Mouse (Mus musculus) limb, embryonic 12.5 days (tissue): ENCODE measurements around the gene Tmem8. TPM values are rescaled to one million over a fixed set of nuclear protein-coding genes. Genes with fewer than 3 reads are reported as not detected.
"Not testable (repeated sequence)": the region's sequence is repeated elsewhere in the genome, so short reads cannot be mapped to it uniquely, and the experiment has no call there.

Experiments
- ATAC-seq: fragments of 200-750 bp; cut with Nextera tagmentation; 2 replicates; pipeline ENCODE4 v1.8.0; 2017; ENCODE audit warnings: low read depth, moderate TSS enrichment; ENCODE audit not compliant: insufficient number of reproducible peaks, insufficient read depth, low FRiP score, low TSS enrichment
- H3K27ac ChIP-seq: fragments of 300-500 bp; sonication (generic); 2 replicates; pipeline ENCODE4 v1.5.1; 2016; ENCODE audit warnings: mild to moderate bottlenecking, moderate library complexity
- H3K27me3 ChIP-seq: fragments of 300-500 bp; sonication (generic); 2 replicates; pipeline ENCODE4 v1.6.1; 2016; ENCODE audit warnings: mild to moderate bottlenecking, moderate library complexity
- H3K36me3 ChIP-seq: fragments of 300-500 bp; sonication (generic); 2 replicates; pipeline ENCODE4 v1.6.1; 2016; ENCODE audit warnings: mild to moderate bottlenecking, moderate library complexity
- H3K4me1 ChIP-seq: fragments of 300-500 bp; sonication (generic); replicated peaks from 2 replicates; pipeline ENCODE4 v1.6.1; 2016
- H3K4me2 ChIP-seq: fragments of 300-500 bp; sonication (generic); 2 replicates; pipeline ENCODE4 v1.6.1; 2016; ENCODE audit warnings: mild to moderate bottlenecking, moderate library complexity
- H3K4me3 ChIP-seq: fragments of 300-500 bp; sonication (generic); replicated peaks from 2 replicates; pipeline ENCODE4 v1.5.1; 2016; ENCODE audit warnings: mild to moderate bottlenecking
- H3K9ac ChIP-seq: fragments of 300-500 bp; sonication (generic); replicated peaks from 2 replicates; pipeline ENCODE4 v1.6.1; 2016; ENCODE audit warnings: mild to moderate bottlenecking, moderate library complexity
- H3K9me3 ChIP-seq: fragments of 300-500 bp; sonication (generic); 2 replicates; pipeline ENCODE4 v1.6.1; 2016; ENCODE audit warnings: mild to moderate bottlenecking, moderate library complexity
- WGBS: fragments of 180-500 bp; shearing (Covaris S2); methylation state at CpG from one replicate; pipeline ENCODE4 v1.1.7; 2016; 5-methylcytosine and 5-hydroxymethylcytosine counted together
- polyA plus RNA-seq: library from polyadenylated mRNA; unstranded; fragments of >200 nt; fragmentation: Nextera tagmentation; extraction: Ambion mirVana; gene quantifications from 2 replicates; pipeline ENCODE4 v1.2.1, GENCODE M21; 2016

The Tmem8 gene
- polyA plus RNA-seq, 1 experiment from 2014 or later, result 0.87 TPM

DNA sequence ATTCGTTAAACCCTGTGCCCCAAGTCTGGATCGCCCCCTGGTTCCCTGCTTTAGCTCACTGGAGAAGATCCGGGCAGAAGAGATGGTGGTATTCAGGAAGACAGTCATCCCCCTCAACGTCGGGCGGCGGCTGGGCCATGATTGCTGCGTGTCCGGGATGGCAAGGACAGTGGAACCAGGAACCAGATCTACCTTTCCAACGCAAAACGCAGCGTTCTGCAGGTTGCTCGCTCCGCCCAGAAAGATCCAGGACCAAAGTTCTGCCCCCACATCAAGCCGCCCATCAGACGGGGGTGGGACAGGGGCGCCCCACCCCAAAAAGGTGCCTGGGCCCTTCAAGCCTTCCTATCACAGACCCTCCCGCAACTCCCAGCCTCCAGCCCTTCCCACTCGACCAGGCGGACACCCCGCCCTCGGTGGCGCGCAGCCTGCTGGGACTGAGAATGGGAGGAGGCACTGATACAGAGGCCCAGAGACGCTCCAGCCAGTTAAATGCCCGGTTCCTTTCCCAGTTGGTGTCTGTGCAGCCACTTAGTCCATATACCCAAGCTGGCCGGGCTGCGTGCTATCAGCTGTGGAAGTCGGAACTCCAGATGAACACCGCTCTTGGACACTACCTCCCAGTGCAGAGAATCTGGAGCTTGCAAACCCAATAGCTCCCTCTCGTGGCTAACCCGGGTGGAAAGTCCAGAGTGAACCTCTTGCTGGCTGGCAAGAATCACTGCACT, 23.0 kb upstream of the Tmem8 start, which contains the start of gene Decr2:
Decr2 (minus strand) TSS at position 433 of the 728 bp plus-strand sequence.
- ATAC-seq, result peak; percentile 82
- Histone ChIP-seq H3K4me3 (peak within 1 kb of the TSS; percentile 55), H3K4me2 (peak within 1 kb of the TSS; percentile 69), H3K4me1 (peaks cover 11% of the 10 kb centered on the region), H3K9ac (peak within 1 kb of the TSS; percentile 63), H3K9me3 (no peaks in the 10 kb centered on the region), H3K36me3 (peaks cover 30% of the 10 kb centered on the region), H3K27ac (peak within 1 kb of the TSS; percentile 47), H3K27me3 (no peaks in the 10 kb centered on the region)
- 1% methylated on average over 32 of the region's 32 CpGs for WGBS

DNA sequence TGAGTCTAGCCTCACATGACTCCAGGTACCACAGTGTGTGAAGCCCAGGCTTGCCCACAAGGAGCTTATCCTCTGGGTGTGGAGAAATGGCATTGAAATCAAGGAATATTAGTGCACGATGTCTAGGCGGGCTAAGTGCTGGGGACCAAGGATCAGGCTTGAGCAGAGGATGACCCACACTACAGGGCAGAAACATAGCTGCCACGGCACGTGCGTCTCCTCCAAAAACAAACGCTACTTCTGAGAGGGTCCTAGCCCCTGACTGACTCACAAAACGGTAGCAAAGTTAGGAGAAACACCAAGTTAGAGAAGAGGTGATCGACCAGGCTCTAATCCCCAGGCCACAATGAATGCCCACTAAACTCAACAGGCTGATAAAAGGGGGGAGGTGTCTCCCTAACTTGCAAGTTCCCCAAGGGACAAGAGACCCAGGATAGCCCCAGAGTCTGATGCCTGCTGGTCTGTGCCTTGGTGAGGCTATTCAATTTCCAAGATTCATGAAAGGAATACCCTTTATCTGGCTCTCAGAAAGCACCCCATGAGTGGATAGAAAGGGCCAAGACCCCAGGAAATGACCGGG, 18.5 kb upstream of the Tmem8 start:
- H3K9me3 ChIP-seq, result no peaks in the 10 kb centered on the region
- peak overlapping the region; percentile 86 for H3K27ac ChIP-seq
- H3K4me1 ChIP-seq, result peaks cover 17% of the 10 kb centered on the region
- peak overlapping the region; percentile 91 for H3K9ac ChIP-seq
- peak overlapping the region; percentile 70 for H3K4me3 ChIP-seq
- peak overlapping the region; percentile 74 for H3K4me2 ChIP-seq
- ATAC-seq, result no peak
- no peaks in the 10 kb centered on the region for H3K27me3 ChIP-seq
- WGBS, result 17% methylated on average over 9 of the region's 9 CpGs
- peaks cover 18% of the 10 kb centered on the region for H3K36me3 ChIP-seq

DNA sequence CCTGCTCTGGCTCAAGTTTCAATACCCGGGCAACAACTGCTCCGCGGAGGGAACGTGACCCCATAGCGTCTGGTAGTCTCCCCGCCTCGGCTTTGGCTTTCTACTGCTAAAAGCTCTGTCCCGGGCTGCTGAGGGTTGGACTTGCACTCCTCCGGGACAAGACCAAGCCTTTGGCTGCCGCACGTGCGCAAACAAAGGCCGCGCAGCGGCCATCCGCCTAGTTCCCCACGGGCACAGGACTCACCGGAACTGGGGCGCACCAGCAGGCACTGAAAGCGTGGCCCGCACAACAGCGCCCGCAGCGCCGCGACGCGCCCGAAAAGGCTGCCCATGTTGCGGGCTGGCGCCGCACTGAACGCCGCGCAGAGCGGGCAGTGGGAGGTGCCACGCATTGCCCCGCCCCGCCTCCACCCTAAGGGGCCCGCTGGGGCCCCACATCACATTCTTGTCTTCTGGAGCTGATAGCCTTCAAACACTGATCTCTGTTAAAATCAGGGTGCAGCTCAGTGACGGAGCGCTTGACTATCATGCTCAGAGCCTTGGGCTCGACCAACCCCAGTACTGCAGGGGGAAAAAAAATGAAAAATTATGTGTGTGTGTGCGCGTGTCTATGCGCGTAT, 17.9 kb upstream of the Tmem8 start, which contains the start of gene Nme4:
Nme4 (minus strand) TSS at position 482 of the 620 bp plus-strand sequence.
- Histone ChIP-seq H3K4me1 (peaks cover 17% of the 10 kb centered on the region), H3K4me2 (peak within 1 kb of the TSS; percentile 74), H3K4me3 (peak within 1 kb of the TSS; percentile 70), H3K27me3 (no peaks in the 10 kb centered on the region), H3K9me3 (no peaks in the 10 kb centered on the region), H3K9ac (peak within 1 kb of the TSS; percentile 91), H3K36me3 (peaks cover 18% of the 10 kb centered on the region), H3K27ac (peak within 1 kb of the TSS; percentile 86)
- ATAC-seq, result peak; percentile 35; the same call in 1 of the 2 replicates
- WGBS, result 2% methylated on average over 47 of the region's 47 CpGs

DNA sequence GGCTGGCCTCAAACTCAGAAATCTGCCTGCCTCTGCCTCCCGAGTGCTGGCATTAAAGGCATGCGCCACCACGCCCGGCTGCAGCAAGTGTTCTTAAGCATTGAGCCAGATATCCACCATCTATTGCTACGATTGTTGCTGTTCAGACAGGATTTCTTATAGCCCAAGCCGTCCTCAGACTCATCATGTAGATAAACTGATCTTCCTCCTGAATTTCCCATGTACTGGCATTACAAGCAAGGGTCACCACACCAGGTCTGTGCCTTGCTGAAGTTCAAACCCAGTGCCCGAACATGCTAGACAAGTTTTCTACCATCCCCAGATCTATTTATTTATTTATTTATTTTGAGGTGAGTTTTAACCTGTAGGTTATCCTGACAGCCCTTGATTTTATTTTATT, 14.6 kb upstream of the Tmem8 start:
- H3K36me3 ChIP-seq, result peaks cover 5% of the 10 kb centered on the region; the same call in 1 of the 2 replicates
- H3K4me1 ChIP-seq, result peaks cover 17% of the 10 kb centered on the region
- H3K4me3 ChIP-seq, result no peak overlapping the region
- no peak overlapping the region for H3K27ac ChIP-seq
- 89% methylated on average over 7 of the region's 7 CpGs for WGBS
- H3K4me2 ChIP-seq, result no peak overlapping the region
- no peaks in the 10 kb centered on the region for H3K9me3 ChIP-seq
- ATAC-seq, result no peak
- H3K9ac ChIP-seq, result no peak overlapping the region
- H3K27me3 ChIP-seq, result no peaks in the 10 kb centered on the region

DNA sequence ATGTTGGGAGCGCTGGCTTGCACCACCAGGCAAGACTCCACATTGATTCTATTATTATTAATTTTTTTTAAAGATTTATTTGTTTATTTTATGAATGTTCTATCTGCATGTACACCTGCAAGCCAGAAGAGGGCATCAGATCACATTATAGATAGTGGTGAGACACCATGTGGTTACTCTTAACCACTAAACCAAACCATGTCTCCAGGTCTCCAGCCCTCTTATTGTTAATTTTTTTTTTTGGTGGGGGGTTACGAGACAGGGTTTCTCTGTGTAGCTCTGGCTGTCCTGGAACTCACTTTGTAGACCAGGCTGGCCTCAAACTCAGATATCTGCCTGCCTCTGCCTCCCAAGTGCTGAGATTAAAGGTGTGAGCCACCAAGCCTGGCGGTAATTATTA, 13.8 kb upstream of the Tmem8 start:
- 60% methylated on average over 3 of the region's 3 CpGs for WGBS
- H3K4me2 ChIP-seq, result not testable (repeated sequence)

DNA sequence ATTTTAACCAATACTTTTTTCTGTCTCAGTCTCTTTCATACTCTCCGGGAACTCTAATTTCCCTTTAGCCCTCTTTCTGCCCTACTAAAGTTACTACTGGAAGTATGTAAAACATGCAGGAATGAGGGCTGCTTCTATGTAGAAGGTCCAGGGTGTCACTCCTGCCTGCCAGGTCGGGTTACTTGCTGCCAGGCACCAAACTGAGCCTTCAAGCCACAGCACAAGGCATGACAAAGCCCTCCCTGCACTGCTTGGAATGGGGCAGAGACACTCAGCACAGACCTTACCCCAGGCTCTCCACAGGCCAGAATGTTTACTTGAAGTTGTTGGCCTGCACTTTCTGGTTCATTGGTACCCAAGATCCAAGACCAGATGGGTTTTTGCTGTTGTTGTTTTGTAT, 12.9 kb upstream of the Tmem8 start:
- Histone ChIP-seq H3K27me3 (no peaks in the 10 kb centered on the region), H3K4me2 (no peak overlapping the region), H3K9me3 (no peaks in the 10 kb centered on the region), H3K4me3 (no peak overlapping the region), H3K36me3 (no peaks in the 10 kb centered on the region), H3K4me1 (peaks cover 5% of the 10 kb centered on the region; the same call in 1 of the 2 replicates), H3K27ac (no peak overlapping the region), H3K9ac (no peak overlapping the region)
- ATAC-seq, result no peak
- WGBS, result 45% methylated on average over 2 of the region's 2 CpGs

More for the DNA sequence above, 13.8 kb upstream of the Tmem8 start:
- H3K4me3 ChIP-seq, H3K9ac ChIP-seq, H3K9me3 ChIP-seq, ATAC-seq, H3K27me3 ChIP-seq, H3K36me3 ChIP-seq, H3K27ac ChIP-seq: not testable (repeated sequence)
- peaks cover 13% of the 10 kb centered on the region for H3K4me1 ChIP-seq

DNA sequence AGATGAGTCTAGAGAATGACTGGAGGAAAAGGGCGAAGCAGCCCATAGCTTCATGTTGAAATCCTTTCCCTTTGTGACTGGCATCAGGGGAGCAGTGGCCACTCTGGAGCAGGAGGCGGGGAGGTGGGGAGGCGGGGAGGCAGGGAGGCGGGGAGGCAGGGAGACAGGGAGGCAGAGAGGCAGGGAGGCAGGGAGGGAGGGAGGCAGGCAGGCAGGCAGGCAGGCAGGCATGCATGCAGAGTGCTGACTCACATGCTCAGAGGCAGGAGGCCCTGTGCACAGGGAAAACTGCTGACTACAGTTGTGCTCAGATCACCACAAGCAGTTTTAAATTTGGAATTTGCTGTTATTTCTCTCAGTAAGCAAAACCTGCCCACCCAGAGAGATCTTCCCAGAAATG, 11.6 kb upstream of the Tmem8 start:
- Histone ChIP-seq H3K4me2 (no peak overlapping the region), H3K27me3 (no peaks in the 10 kb centered on the region), H3K9me3 (no peaks in the 10 kb centered on the region), H3K27ac (no peak overlapping the region), H3K4me1 (no peaks in the 10 kb centered on the region), H3K4me3 (no peak overlapping the region), H3K9ac (no peak overlapping the region), H3K36me3 (no peaks in the 10 kb centered on the region)
- WGBS, result 54% methylated on average over 4 of the region's 4 CpGs
- ATAC-seq, result no peak

DNA sequence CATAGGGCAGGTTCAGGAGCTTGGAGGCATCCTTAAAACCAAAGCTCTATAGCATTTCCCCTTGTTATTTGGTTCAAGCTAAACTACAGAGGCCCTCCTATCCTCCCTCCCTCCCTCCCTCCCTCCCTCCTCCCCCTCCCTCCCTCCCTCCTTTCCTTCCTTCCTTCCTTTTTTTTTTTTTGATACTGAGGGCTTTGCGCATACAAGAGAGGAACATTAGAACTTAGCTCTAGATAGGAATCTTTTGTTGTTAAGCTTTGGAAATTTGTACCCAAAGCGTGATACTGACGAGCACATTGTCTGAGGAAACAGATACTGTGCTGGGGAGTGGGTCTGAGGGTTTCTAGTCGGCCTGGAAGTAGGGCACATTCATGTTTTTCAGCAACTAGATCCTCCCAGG, 7.5 kb upstream of the Tmem8 start:
- H3K27ac ChIP-seq, result no peak overlapping the region
- H3K27me3 ChIP-seq, result peaks cover 7% of the 10 kb centered on the region
- no peaks in the 10 kb centered on the region for H3K9me3 ChIP-seq
- H3K4me1 ChIP-seq, result peaks cover under 1% of the 10 kb centered on the region
- no peak overlapping the region for H3K9ac ChIP-seq
- ATAC-seq, result no peak
- WGBS, result 58% methylated on average over 4 of the region's 4 CpGs
- H3K4me2 ChIP-seq, result no peak overlapping the region
- no peaks in the 10 kb centered on the region for H3K36me3 ChIP-seq
- no peak overlapping the region for H3K4me3 ChIP-seq

DNA sequence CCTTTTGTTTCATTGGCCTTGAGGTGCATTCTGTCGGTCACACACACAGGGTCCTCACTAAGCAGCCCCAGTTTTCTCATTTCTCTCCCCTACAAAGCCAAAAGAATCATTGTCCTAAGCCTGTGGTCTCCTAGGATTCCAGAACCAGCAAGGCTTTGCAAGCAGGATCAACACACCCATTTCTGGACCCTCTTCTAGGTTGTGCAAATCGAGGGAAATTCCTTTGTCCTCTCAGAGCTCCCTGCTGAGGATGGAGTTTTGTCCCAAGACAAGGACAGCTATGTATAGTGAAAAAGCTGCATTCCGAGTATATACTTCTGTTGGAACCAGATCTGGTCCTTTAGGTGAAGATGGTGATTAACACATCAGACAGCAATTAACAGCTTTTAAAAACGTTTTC, 2.9 kb upstream of the Tmem8 start:
- Histone ChIP-seq H3K36me3 (no peaks in the 10 kb centered on the region), H3K4me1 (peaks cover 17% of the 10 kb centered on the region), H3K4me3 (no peak overlapping the region), H3K27me3 (peaks cover 52% of the 10 kb centered on the region), H3K9ac (no peak overlapping the region), H3K9me3 (no peaks in the 10 kb centered on the region), H3K27ac (no peak overlapping the region), H3K4me2 (no peak overlapping the region)
- ATAC-seq, result no peak
- 30% methylated on average over 4 of the region's 4 CpGs for WGBS

DNA sequence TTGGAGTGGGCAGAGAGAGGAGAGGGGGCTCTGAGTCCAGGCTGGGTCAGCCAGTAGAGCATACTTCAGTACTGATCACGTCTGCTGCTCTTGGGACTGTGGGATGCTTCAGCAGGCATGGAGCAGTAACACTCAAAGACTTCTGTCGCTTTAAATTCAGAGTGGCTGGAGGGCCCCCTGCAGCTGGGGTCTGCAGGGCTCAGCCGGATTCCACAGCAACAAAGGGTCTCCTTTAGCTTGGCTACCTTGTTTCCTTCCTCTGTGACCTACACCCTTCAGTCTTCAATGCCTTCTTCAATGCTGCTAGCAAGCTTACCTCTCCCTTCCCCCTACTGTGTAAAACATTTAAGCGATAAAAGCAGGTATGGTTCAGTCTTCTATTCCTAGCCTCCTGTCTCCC, 2.1 kb upstream of the Tmem8 start:
- no peaks in the 10 kb centered on the region for H3K36me3 ChIP-seq

DNA sequence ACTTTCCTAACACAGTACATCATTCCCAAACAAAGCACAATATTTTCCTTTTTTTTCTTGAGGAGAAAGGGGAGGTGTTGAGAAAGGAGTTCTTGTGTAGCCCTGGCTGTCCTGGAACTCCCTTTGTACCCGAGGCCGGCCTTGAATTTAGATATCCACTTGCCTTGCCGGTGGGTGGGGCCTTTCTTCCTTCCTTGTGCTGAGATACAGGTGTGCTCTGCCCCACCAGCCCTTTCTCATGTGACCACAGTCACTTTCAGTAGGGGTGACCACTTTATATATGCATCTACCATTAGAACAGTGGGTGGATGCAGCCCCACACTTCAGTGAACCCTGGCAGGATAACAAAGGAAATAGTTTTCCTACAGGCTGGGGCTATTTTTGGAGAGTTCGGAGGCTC, 1.4 kb upstream of the Tmem8 start:
- H3K27me3 ChIP-seq, result peaks cover 68% of the 10 kb centered on the region
- H3K36me3 ChIP-seq, result no peaks in the 10 kb centered on the region
- H3K9me3 ChIP-seq, result no peaks in the 10 kb centered on the region
- WGBS, result 29% methylated on average over 4 of the region's 4 CpGs
- H3K9ac ChIP-seq, result no peak overlapping the region
- no peak overlapping the region for H3K4me2 ChIP-seq
- H3K27ac ChIP-seq, result no peak overlapping the region
- no peak overlapping the region for H3K4me3 ChIP-seq
- peaks cover 17% of the 10 kb centered on the region for H3K4me1 ChIP-seq
- no peak for ATAC-seq

More for the DNA sequence above, 2.1 kb upstream of the Tmem8 start:
- Histone ChIP-seq H3K4me1 (peaks cover 17% of the 10 kb centered on the region), H3K9me3 (no peaks in the 10 kb centered on the region), H3K4me3 (no peak overlapping the region), H3K27ac (no peak overlapping the region), H3K27me3 (peaks cover 61% of the 10 kb centered on the region), H3K9ac (no peak overlapping the region), H3K4me2 (no peak overlapping the region; the same call in 1 of the 2 replicates)
- 3% methylated on average over 4 of the region's 4 CpGs for WGBS
- ATAC-seq, result 0 out of 2 replicates have a peak, but pooled peaks have one; percentile 28
